Mouse (Mus musculus) limb, embryonic 10.5 days (tissue): Measurements from ENCODE around the gene Ewsr1. TPM values are rescaled to one million over a fixed set of nuclear protein-coding genes. Genes with fewer than 3 reads are reported as not detected.
"Not testable (repeated sequence)": the region's sequence is repeated elsewhere in the genome, so short reads cannot be mapped to it uniquely, and the experiment has no call there.

Source experiments
- DNase-seq: peaks from one replicate; pipeline ENCODE4 v3.0.0-alpha.2; 2017; ENCODE audit warnings: low spot score
- H3K27ac ChIP-seq: fragments of 300-500 bp; sonication (generic); 2 replicates; pipeline ENCODE4 v1.5.1; 2016; ENCODE audit warnings: mild to moderate bottlenecking
- H3K27me3 ChIP-seq: fragments of 300-500 bp; sonication (generic); 2 replicates; pipeline ENCODE4 v1.6.1; 2016; ENCODE audit warnings: low read depth, mild to moderate bottlenecking; ENCODE audit not compliant: poor library complexity, severe bottlenecking
- H3K36me3 ChIP-seq: fragments of 300-500 bp; sonication (generic); 2 replicates; pipeline ENCODE4 v1.6.1; 2016; ENCODE audit warnings: mild to moderate bottlenecking, moderate library complexity
- H3K4me1 ChIP-seq: fragments of 300-500 bp; sonication (generic); 2 replicates; pipeline ENCODE4 v1.6.1; 2016
- H3K4me3 ChIP-seq: fragments of 300-500 bp; sonication (generic); 2 replicates; pipeline ENCODE4 v1.5.1; 2016; ENCODE audit warnings: mild to moderate bottlenecking, moderate library complexity
- H3K9me3 ChIP-seq: fragments of 300-500 bp; sonication (generic); replicated peaks from 2 replicates; pipeline ENCODE4 v1.6.1; 2016; ENCODE audit warnings: mild to moderate bottlenecking
- WGBS: fragments of 180-500 bp; shearing (Covaris S2); methylation state at CpG from one replicate; pipeline ENCODE4 v1.1.7; 2016; 5-methylcytosine and 5-hydroxymethylcytosine counted together
- polyA plus RNA-seq: library from polyadenylated mRNA; unstranded; fragments of >200 nt; fragmentation: Nextera tagmentation; extraction: Ambion mirVana; gene quantifications from 2 replicates; pipeline ENCODE4 v1.2.1, GENCODE M21; 2016

Gene Ewsr1
- polyA plus RNA-seq, 1 experiment from 2014 or later: 996 TPM

GRCm38 (mm10) chr11:5076843-5077242 lies 22.2 kb downstream of the Ewsr1 start:
- not testable (repeated sequence) for H3K4me1 ChIP-seq, H3K4me3 ChIP-seq, DNase-seq, H3K27me3 ChIP-seq, H3K27ac ChIP-seq, H3K9me3 ChIP-seq
- peaks cover 92% of the 10 kb centered on the region for H3K36me3 ChIP-seq
- WGBS: 88% methylated on average over 4 of the region's 5 CpGs

- no peak for DNase-seq
- no peaks in the 10 kb centered on the region for H3K27me3 ChIP-seq
- H3K36me3 ChIP-seq: peaks cover 92% of the 10 kb centered on the region
- no peak overlapping the region for H3K4me3 ChIP-seq
- H3K9me3 ChIP-seq: no peaks in the 10 kb centered on the region
- H3K27ac ChIP-seq: no peak overlapping the region
- no peaks in the 10 kb centered on the region for H3K4me1 ChIP-seq
Observed at GRCm38 (mm10) chr11:5075760-5076159, 23.3 kb downstream of the Ewsr1 start.

DNA sequence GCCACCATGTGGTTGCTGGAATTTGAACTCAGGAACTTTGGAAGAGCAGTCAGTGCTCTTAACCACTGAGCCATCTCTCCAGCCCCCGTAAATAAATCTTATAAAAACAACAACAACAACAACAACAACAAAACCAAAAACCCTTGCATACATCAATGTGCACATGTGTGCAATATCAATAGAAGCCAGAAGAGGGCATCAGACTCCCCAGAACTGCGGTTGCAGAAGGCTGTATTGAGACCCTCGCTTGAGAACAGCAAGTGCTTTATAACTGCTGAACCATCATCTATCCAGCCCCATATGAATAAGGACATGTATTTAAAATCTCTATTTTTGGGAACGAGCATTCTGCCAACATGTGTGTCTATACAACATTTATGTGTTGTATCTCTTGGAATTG lies 24.2 kb downstream of the Ewsr1 start:
- peaks cover 92% of the 10 kb centered on the region for H3K36me3 ChIP-seq
- no peak overlapping the region for H3K4me3 ChIP-seq
- H3K4me1 ChIP-seq: no peaks in the 10 kb centered on the region
- H3K9me3 ChIP-seq: no peaks in the 10 kb centered on the region
- H3K27me3 ChIP-seq: no peaks in the 10 kb centered on the region
- DNase-seq: no peak
- WGBS: 85% methylated on average over 4 of the region's 4 CpGs
- no peak overlapping the region for H3K27ac ChIP-seq

DNA sequence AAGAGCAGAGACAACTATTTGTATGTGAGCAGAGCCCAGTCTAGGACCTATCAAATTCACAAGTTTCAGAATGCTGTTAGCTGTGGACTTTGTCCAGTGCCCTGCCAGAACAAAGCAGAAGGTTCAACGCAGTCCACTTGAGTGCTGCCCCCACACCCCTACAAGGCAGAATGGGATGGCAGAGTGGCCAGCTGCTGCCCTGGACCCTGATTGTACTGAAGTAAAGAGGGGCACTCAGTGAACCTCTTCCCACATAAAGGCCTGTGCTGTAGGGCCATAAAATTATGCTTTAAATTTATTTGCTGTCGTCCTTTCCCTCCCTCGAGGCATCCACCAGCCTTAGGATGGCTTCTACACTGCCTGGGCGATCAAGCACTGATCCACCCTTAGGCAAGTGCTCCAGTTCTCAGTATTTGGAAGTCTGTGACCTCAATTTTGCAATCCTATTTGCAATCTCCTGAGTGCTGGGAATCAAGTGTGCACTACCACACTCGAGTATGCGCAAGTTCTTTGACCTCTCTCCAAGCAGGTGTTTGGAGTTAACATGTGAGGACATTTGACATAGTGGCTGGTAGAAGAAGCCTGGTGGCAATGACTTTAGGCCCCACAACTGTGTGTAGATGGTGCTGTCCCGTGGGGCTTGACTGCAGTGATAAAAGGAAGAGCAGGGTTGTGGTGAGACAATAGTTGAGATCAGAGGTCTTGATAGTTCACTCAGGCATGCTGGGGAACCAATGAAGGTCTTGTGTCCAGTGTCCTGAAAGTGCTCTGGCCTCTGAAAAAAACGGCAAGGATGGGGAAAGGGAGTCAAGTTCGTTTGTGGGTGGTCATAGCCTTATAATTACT lies 30.7 kb downstream of the Ewsr1 start:
- DNase-seq: no peak
- H3K27ac ChIP-seq: no peak overlapping the region
- no peak overlapping the region for H3K4me3 ChIP-seq
- 90% methylated on average over 9 of the region's 9 CpGs for WGBS
- peaks cover 15% of the 10 kb centered on the region for H3K4me1 ChIP-seq
- peaks cover 16% of the 10 kb centered on the region for H3K27me3 ChIP-seq
- H3K9me3 ChIP-seq: no peaks in the 10 kb centered on the region
- H3K36me3 ChIP-seq: peaks cover 59% of the 10 kb centered on the region

DNA sequence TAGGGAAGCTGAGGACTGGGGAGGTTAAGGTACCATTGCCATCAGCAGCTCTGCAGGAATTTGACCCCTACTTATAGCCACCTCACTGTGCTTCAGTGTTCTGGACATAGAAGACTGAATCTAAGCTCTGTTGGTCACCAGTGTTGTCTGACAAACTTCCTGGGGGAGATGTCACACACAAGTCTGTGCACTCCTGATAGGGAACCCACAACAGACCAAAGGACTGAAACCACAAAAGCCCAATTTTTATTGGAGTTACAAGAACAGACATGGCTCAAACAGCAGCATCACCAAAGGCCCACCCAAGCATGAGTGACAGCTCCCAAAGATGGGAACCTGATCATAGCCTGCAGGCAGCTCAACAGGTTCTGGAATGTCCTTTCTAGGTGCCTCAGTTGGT lies 32.0 kb downstream of the Ewsr1 start:
- no peaks in the 10 kb centered on the region for H3K9me3 ChIP-seq
- H3K4me3 ChIP-seq: no peak overlapping the region
- DNase-seq: no peak
- H3K4me1 ChIP-seq: peaks cover 27% of the 10 kb centered on the region
- peaks cover 28% of the 10 kb centered on the region for H3K27me3 ChIP-seq
- peaks cover 46% of the 10 kb centered on the region for H3K36me3 ChIP-seq
- no peak overlapping the region for H3K27ac ChIP-seq

- Histone ChIP-seq H3K27ac (peak within 1 kb of the TSS; percentile 83), H3K4me1 (peaks cover 42% of the 10 kb centered on the region), H3K36me3 (peaks cover 32% of the 10 kb centered on the region), H3K4me3 (peak within 1 kb of the TSS; percentile 69), H3K27me3 (peaks cover 47% of the 10 kb centered on the region), H3K9me3 (no peaks in the 10 kb centered on the region)
- under 1% methylated on average over 49 of the region's 50 CpGs for WGBS
- peak; percentile 94 for DNase-seq
Observed at GRCm38 (mm10) chr11:5065056-5065821, 33.8 kb downstream of the Ewsr1 start, which contains the start of gene Gas2l1. Gas2l1 (minus strand) TSS chr11:5065327.

DNA sequence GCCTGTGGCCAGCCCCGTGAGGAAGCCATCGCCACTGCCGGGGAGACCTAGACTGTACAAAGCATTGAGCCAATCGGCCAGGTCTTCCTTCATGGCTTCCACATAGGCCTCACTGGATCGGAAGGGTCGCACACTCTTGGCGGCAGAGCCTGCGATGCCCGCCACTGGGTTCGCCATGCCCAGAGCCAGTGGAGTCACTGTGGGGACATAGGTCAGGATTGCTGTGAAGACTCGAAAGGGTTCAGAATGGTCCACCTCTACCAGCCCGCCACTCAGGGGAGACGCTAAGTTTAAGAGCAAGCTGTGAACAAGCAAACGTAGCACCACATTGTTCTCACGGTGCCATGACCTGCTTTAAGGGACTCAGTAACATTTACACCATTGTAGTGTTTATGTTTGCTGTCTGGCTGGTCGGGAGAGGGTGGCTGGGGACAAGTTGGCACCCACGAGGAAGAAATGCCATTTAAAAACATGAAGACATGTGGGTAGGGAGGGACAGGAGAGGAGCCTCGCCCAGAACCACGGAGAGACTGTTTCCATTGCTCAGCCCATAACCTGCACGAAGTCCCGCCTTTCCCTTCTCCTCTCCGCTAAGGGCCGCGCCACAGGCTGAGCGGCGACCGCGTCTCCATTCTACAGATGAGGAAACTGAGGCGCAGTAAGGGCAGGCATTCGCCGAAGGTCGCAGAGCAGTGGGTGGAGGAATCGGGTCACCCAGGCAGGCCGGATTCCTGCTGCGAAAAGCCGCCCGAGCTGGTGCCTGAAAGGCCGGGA lies 34.6 kb downstream of the Ewsr1 start:
- peak overlapping the region; percentile 83 for H3K27ac ChIP-seq
- WGBS: 13% methylated on average over 38 of the region's 38 CpGs
- no peak for DNase-seq
- peaks cover 24% of the 10 kb centered on the region for H3K36me3 ChIP-seq
- H3K9me3 ChIP-seq: no peaks in the 10 kb centered on the region
- H3K4me1 ChIP-seq: peaks cover 46% of the 10 kb centered on the region
- H3K27me3 ChIP-seq: peaks cover 54% of the 10 kb centered on the region
- peak overlapping the region; percentile 69 for H3K4me3 ChIP-seq

DNA sequence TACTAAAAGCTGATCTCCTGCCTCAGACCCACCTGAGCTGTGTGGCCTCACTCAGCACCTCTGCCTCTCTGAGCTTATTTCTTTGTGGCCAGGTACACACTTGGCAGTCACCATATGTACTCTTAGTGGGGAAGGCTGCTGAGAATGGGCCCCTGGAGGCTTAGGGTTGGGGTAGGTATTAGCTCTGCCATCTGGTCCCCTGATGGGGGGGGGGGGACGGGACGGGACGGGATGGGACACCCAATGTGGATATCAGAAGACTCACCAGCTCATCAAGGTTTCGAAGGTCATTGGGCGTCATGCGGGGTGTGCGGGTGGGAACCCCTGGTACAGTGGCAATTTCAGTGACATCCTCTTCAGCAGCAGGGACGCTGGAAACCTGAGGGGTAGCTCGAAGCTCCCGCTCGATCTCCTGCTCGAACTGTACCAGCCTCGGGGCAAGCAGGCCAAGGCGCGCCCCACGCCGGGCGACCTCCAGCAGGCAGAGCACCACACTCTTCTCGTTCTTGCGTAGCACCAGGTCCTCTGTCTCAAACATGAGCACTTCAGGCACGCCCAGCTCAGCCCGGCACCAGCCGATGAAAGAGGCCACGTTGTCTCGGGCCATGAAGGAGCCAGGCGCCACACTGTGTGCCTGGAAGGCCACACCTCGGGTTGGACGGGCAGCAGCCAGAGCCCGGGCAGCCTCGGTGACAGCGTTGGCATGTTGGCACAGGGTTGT lies 35.3 kb downstream of the Ewsr1 start:
- H3K9me3 ChIP-seq: no peaks in the 10 kb centered on the region
- no peak for DNase-seq
- H3K36me3 ChIP-seq: peaks cover 16% of the 10 kb centered on the region
- H3K4me1 ChIP-seq: peaks cover 54% of the 10 kb centered on the region
- H3K27me3 ChIP-seq: peaks cover 62% of the 10 kb centered on the region
- 0 out of 2 replicates have a peak overlapping the region, but pooled peaks have one; percentile 83 for H3K27ac ChIP-seq
- WGBS: 49% methylated on average over 31 of the region's 31 CpGs
- peak overlapping the region; percentile 69 for H3K4me3 ChIP-seq

GRCm38 (mm10) chr11:5062860-5063505 lies 36.1 kb downstream of the Ewsr1 start:
- no peaks in the 10 kb centered on the region for H3K9me3 ChIP-seq
- peaks cover 9% of the 10 kb centered on the region for H3K36me3 ChIP-seq
- H3K4me1 ChIP-seq: peaks cover 61% of the 10 kb centered on the region
- H3K27ac ChIP-seq: no peak overlapping the region
- peaks cover 69% of the 10 kb centered on the region for H3K27me3 ChIP-seq
- H3K4me3 ChIP-seq: 0 out of 2 replicates have a peak overlapping the region, but pooled peaks have one; percentile 50
- 63% methylated on average over 13 of the region's 13 CpGs for WGBS
- no peak for DNase-seq

DNA sequence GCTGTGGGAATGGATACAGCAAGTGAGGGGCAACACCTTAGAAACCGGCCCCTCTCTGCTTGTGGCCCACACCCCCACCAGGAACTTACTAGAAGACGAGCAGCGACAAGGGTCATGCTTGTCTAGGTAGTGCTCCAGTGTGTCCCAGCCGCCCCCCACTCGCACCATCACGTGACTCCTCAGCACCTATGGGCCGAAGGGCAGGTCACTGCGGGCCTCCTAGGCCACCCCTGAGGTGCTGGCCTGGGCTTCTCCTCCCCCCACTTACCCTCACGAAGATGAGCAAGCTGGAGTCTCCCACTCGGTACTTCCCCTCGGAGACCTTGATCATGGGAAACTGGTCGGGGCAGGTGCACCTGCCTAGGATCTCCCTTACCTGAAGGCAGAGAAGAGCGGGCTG lies 36.7 kb downstream of the Ewsr1 start:
- no peaks in the 10 kb centered on the region for H3K9me3 ChIP-seq
- H3K36me3 ChIP-seq: peaks cover 4% of the 10 kb centered on the region; the same call in 1 of the 2 replicates
- H3K4me3 ChIP-seq: peak overlapping the region; percentile 50
- peaks cover 76% of the 10 kb centered on the region for H3K27me3 ChIP-seq
- H3K4me1 ChIP-seq: peaks cover 67% of the 10 kb centered on the region
- DNase-seq: no peak
- peak overlapping the region; percentile 61; the same call in 1 of the 2 replicates for H3K27ac ChIP-seq
- WGBS: 9% methylated on average over 13 of the region's 13 CpGs

DNA sequence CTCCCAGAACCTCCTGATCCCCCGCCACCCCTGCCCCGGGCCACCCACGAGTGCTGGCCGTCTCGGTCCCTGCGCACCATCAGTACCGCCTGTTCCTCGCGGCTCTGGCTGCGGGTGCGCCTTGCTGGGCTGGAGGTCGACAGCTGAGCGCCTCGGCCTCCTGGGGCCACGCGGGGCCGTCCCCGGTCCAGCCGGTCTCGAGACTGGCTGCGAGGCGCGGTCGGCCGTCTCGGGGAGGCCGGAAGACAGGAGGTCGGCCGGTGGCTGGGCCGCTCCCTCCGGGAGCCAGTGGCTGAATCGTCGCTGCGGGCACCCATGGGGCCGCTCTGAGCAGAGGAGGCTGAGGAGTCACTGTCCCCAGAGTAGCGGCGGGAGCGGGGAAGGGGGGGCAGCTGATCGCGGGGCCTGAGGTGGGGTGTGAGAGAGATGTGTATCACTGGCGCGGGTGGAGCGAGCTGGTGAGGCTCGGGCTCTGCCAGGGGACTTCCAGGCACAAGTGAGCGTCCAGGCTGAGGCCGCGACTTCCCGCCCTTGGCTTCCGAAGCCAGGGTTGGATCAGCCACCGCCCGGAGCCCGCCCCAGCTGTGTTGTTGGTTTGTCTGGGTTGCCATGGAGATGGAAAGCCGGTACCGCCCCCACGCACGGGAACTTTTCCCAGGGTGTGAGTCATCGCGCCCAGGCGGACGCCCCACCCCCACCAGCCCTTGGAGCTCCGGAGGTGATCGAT lies 37.5 kb downstream of the Ewsr1 start:
- DNase-seq: peak; percentile 87
- peaks cover 71% of the 10 kb centered on the region for H3K4me1 ChIP-seq
- 2% methylated on average over 61 of the region's 62 CpGs for WGBS
- H3K9me3 ChIP-seq: no peaks in the 10 kb centered on the region
- peaks cover 83% of the 10 kb centered on the region for H3K27me3 ChIP-seq
- peak overlapping the region; percentile 50 for H3K4me3 ChIP-seq
- peak overlapping the region; percentile 61 for H3K27ac ChIP-seq
- H3K36me3 ChIP-seq: peaks cover 4% of the 10 kb centered on the region; the same call in 1 of the 2 replicates
